Mouse (Mus musculus) T-helper 1 cell (primary cell): ENCODE data around the gene Art4.

Source experiments
- in situ Hi-C: fragments of 300-600 bp; cut with MboI, MseI; formaldehyde crosslinking; loops from one replicate; pipeline ENCODE4 v1.15.1; 2025; ENCODE audit warnings: high pct_unique_total_duplicates

Art4 gene

GRCm38 (mm10) chr6:136866150-136866549 lies 8.6 kb upstream of the Art4 start:
- in situ Hi-C loops: no loop called here

GRCm38 (mm10) chr6:136865360-136865759 lies 7.8 kb upstream of the Art4 start:
- in situ Hi-C loops: no loop called here

- in situ Hi-C loops: no loop called here
Observed at GRCm38 (mm10) chr6:136861020-136861419, 3.5 kb upstream of the Art4 start.

GRCm38 (mm10) chr6:136858420-136858819 lies 887 bp upstream of the Art4 start:
- in situ Hi-C loops: no loop called here

GRCm38 (mm10) chr6:136857873-136858260 lies 334 bp upstream of the Art4 start:
- in situ Hi-C loops: no loop called here

- in situ Hi-C loops: no loop called here
Observed at GRCm38 (mm10) chr6:136856071-136856636, 1.4 kb downstream of the Art4 start.

- in situ Hi-C loops: no loop called here
Observed at GRCm38 (mm10) chr6:136855183-136855582, 2.4 kb downstream of the Art4 start.

GRCm38 (mm10) chr6:136854361-136854781 lies 3.2 kb downstream of the Art4 start:
- in situ Hi-C loops: no loop called here

- in situ Hi-C loops: no loop called here
Observed at GRCm38 (mm10) chr6:136852762-136853161, 4.8 kb downstream of the Art4 start.

- in situ Hi-C loops: no loop called here
Observed at GRCm38 (mm10) chr6:136852348-136852747, 5.2 kb downstream of the Art4 start.

- in situ Hi-C loops: no loop called here
Observed at GRCm38 (mm10) chr6:136850267-136850666, 7.3 kb downstream of the Art4 start.

GRCm38 (mm10) chr6:136848971-136849370 lies 8.6 kb downstream of the Art4 start:
- in situ Hi-C loops: loop anchor here (5.0 to 10.0 kb wide), 2 partner anchors 63 to 136 kb away; no protein-coding TSS in a partner anchor

GRCm38 (mm10) chr6:136848399-136848798 lies 9.1 kb downstream of the Art4 start:
- in situ Hi-C loops: loop anchor here (5.0 to 10.0 kb wide), 2 partner anchors 64 to 136 kb away; no protein-coding TSS in a partner anchor

- in situ Hi-C loops: loop anchor here (5.0 to 10.0 kb wide), 2 partner anchors 65 to 137 kb away; no protein-coding TSS in a partner anchor
Observed at GRCm38 (mm10) chr6:136847790-136848189, 9.7 kb downstream of the Art4 start.

- in situ Hi-C loops: loop anchor here (5.0 to 10.0 kb wide), 2 partner anchors 65 to 138 kb away; no protein-coding TSS in a partner anchor
Observed at GRCm38 (mm10) chr6:136847267-136847666, 10.3 kb downstream of the Art4 start.

GRCm38 (mm10) chr6:136845706-136846480 lies 11.6 kb downstream of the Art4 start:
- in situ Hi-C loops: loop anchor here (5.0 to 10.0 kb wide), 2 partner anchors 66 to 139 kb away; no protein-coding TSS in a partner anchor

- in situ Hi-C loops: loop anchor here (5.0 to 10.0 kb wide), 2 partner anchors 67 to 140 kb away; no protein-coding TSS in a partner anchor
Observed at GRCm38 (mm10) chr6:136844903-136845302, 12.6 kb downstream of the Art4 start.

- in situ Hi-C loops: no loop called here
Observed at GRCm38 (mm10) chr6:136837323-136837722, 20.2 kb downstream of the Art4 start.

GRCm38 (mm10) chr6:136835352-136835751 lies 22.2 kb downstream of the Art4 start, which contains the start of gene Smco3:
TSS of gene Smco3 (minus strand) at chr6:136835452.
- in situ Hi-C loops: no loop called here

- in situ Hi-C loops: no loop called here
Observed at GRCm38 (mm10) chr6:136831712-136832111, 25.8 kb downstream of the Art4 start.

- in situ Hi-C loops: no loop called here
Observed at GRCm38 (mm10) chr6:136828681-136829080, 28.9 kb downstream of the Art4 start.

GRCm38 (mm10) chr6:136827881-136828561 lies 29.5 kb downstream of the Art4 start, which contains the start of gene Wbp11:
TSS of gene Wbp11 (minus strand) at chr6:136828233.
- in situ Hi-C loops: no loop called here
